Mouse (Mus musculus): ENCODE data around the gene Ptn. TPM values are rescaled to one million over a fixed set of nuclear protein-coding genes. Genes with fewer than 3 reads are reported as not detected.

The Ptn gene
- polyA plus RNA-seq, 1 experiment, result 0.94 TPM

GRCm38 (mm10) chr6:36777567-36778337 lies 32.3 kb downstream of the Ptn start:
- no peaks in the 10 kb centered on the region for H3K4me1 ChIP-seq (ENCODE audit: control insufficient read depth, insufficient read depth, low read length)
- H3K36me3 ChIP-seq (ENCODE audit: control insufficient read depth, insufficient read depth, low read length), result no peaks in the 10 kb centered on the region
- H3K27me3 ChIP-seq (ENCODE audit: control insufficient read depth, insufficient read depth, low read length), result no peaks in the 10 kb centered on the region
- TF ChIP-seq CTCF (IDR thresholded peaks at IDR 0.05; ENCODE audit: control insufficient read depth, insufficient read depth, insufficient replicate concordance, low read depth, low read length) (no peak), POLR2A (IDR thresholded peaks at IDR 0.05; ENCODE audit: control insufficient read depth, low read depth, low read length) (no peak)
- no peak overlapping the region for H3K4me3 ChIP-seq (ENCODE audit: control insufficient read depth, low read depth, low read length)
- H3K27ac ChIP-seq (ENCODE audit: control insufficient read depth, insufficient read depth, low read depth, low read length), result no peak overlapping the region

DNA sequence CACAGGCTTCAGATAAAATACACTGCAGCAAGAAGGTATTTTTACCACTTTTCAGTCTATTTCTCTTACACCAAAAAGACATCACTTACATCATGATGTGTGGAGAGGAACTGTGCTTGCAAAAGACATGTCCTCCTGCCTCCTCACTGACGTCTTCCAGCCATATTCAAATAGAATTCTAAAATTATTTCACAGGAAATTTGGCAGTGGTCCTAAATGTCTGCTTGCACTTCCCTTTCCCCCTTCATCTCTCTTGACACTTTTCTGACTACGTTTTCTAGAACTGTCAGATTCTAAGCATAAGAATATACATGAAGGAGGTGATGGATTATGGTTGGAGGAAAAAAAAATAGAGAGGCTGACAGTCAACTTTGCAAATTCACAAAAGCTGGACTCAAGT lies 33.0 kb downstream of the Ptn start:
- no peaks in the 10 kb centered on the region for H3K27me3 ChIP-seq (ENCODE audit: control insufficient read depth, insufficient read depth, low read length)
- no peak overlapping the region for H3K4me3 ChIP-seq (ENCODE audit: control insufficient read depth, low read depth, low read length)
- no peaks in the 10 kb centered on the region for H3K4me1 ChIP-seq (ENCODE audit: control insufficient read depth, insufficient read depth, low read length)
- no peak overlapping the region for H3K27ac ChIP-seq (ENCODE audit: control insufficient read depth, insufficient read depth, low read depth, low read length)
- TF ChIP-seq CTCF (IDR thresholded peaks at IDR 0.05; ENCODE audit: control insufficient read depth, insufficient read depth, insufficient replicate concordance, low read depth, low read length) (no peak), POLR2A (IDR thresholded peaks at IDR 0.05; ENCODE audit: control insufficient read depth, low read depth, low read length) (no peak)
- H3K36me3 ChIP-seq (ENCODE audit: control insufficient read depth, insufficient read depth, low read length), result no peaks in the 10 kb centered on the region

- TF ChIP-seq CTCF (IDR thresholded peaks at IDR 0.05; ENCODE audit: control insufficient read depth, insufficient read depth, insufficient replicate concordance, low read depth, low read length), result no peak
- no peak for TF ChIP-seq POLR2A (IDR thresholded peaks at IDR 0.05; ENCODE audit: control insufficient read depth, low read depth, low read length)
- Histone ChIP-seq H3K36me3 (ENCODE audit: control insufficient read depth, insufficient read depth, low read length) (no peaks in the 10 kb centered on the region), H3K4me1 (ENCODE audit: control insufficient read depth, insufficient read depth, low read length) (no peaks in the 10 kb centered on the region), H3K27ac (ENCODE audit: control insufficient read depth, insufficient read depth, low read depth, low read length) (no peak overlapping the region), H3K4me3 (ENCODE audit: control insufficient read depth, low read depth, low read length) (no peak overlapping the region), H3K27me3 (ENCODE audit: control insufficient read depth, insufficient read depth, low read length) (no peaks in the 10 kb centered on the region)
These were observed 34.2 kb downstream of the Ptn start for GRCm38 (mm10) chr6:36775647-36776360.

- Histone ChIP-seq H3K36me3 (ENCODE audit: control insufficient read depth, insufficient read depth, low read length) (no peaks in the 10 kb centered on the region), H3K27me3 (ENCODE audit: control insufficient read depth, insufficient read depth, low read length) (no peaks in the 10 kb centered on the region), H3K4me1 (ENCODE audit: control insufficient read depth, insufficient read depth, low read length) (no peaks in the 10 kb centered on the region), H3K4me3 (ENCODE audit: control insufficient read depth, low read depth, low read length) (no peak overlapping the region), H3K27ac (ENCODE audit: control insufficient read depth, insufficient read depth, low read depth, low read length) (no peak overlapping the region)
- TF ChIP-seq POLR2A (IDR thresholded peaks at IDR 0.05; ENCODE audit: control insufficient read depth, low read depth, low read length), result no peak
- no peak for TF ChIP-seq CTCF (IDR thresholded peaks at IDR 0.05; ENCODE audit: control insufficient read depth, insufficient read depth, insufficient replicate concordance, low read depth, low read length)
These were observed 37.5 kb downstream of the Ptn start for GRCm38 (mm10) chr6:36772541-36772940.

- Histone ChIP-seq H3K36me3 (ENCODE audit: control insufficient read depth, insufficient read depth, low read length) (no peaks in the 10 kb centered on the region), H3K27me3 (ENCODE audit: control insufficient read depth, insufficient read depth, low read length) (no peaks in the 10 kb centered on the region)
- no peak for TF ChIP-seq CTCF (IDR thresholded peaks at IDR 0.05; ENCODE audit: control insufficient read depth, insufficient read depth, insufficient replicate concordance, low read depth, low read length)
- no peak for TF ChIP-seq POLR2A (IDR thresholded peaks at IDR 0.05; ENCODE audit: control insufficient read depth, low read depth, low read length)
These were observed 41.0 kb downstream of the Ptn start for GRCm38 (mm10) chr6:36769012-36769411.

GRCm38 (mm10) chr6:36766941-36767340 lies 43.1 kb downstream of the Ptn start:
- Histone ChIP-seq H3K36me3 (ENCODE audit: control insufficient read depth, insufficient read depth, low read length) (no peaks in the 10 kb centered on the region), H3K4me3 (ENCODE audit: control insufficient read depth, low read depth, low read length) (no peak overlapping the region)

More at GRCm38 (mm10) chr6:36769012-36769411, 41.0 kb downstream of the Ptn start:
- H3K4me3 ChIP-seq (ENCODE audit: control insufficient read depth, low read depth, low read length), result no peak overlapping the region
- no peaks in the 10 kb centered on the region for H3K4me1 ChIP-seq (ENCODE audit: control insufficient read depth, insufficient read depth, low read length)
- H3K27ac ChIP-seq (ENCODE audit: control insufficient read depth, insufficient read depth, low read depth, low read length), result no peak overlapping the region

More at GRCm38 (mm10) chr6:36766941-36767340, 43.1 kb downstream of the Ptn start:
- Histone ChIP-seq H3K27ac (ENCODE audit: control insufficient read depth, insufficient read depth, low read depth, low read length) (no peak overlapping the region), H3K27me3 (ENCODE audit: control insufficient read depth, insufficient read depth, low read length) (no peaks in the 10 kb centered on the region), H3K4me1 (ENCODE audit: control insufficient read depth, insufficient read depth, low read length) (no peaks in the 10 kb centered on the region)
- TF ChIP-seq CTCF (IDR thresholded peaks at IDR 0.05; ENCODE audit: control insufficient read depth, insufficient read depth, insufficient replicate concordance, low read depth, low read length) (no peak), POLR2A (IDR thresholded peaks at IDR 0.05; ENCODE audit: control insufficient read depth, low read depth, low read length) (no peak)

All from testis, adult 2 months (tissue).